Mouse (Mus musculus) heart, embryonic 16.5 days (tissue): ENCODE measurements around the gene Gm20388. TPM values are rescaled to one million over a fixed set of nuclear protein-coding genes. Genes with fewer than 3 reads are reported as not detected.

Source experiments
- ATAC-seq: fragments of 200-750 bp; cut with Nextera tagmentation; replicated peaks from 2 replicates; pipeline ENCODE4 v1.8.0; 2017; ENCODE audit warnings: moderate number of reproducible peaks; ENCODE audit not compliant: insufficient read depth, low FRiP score; ENCODE audit errors: extremely low read depth
- H3K27ac ChIP-seq: fragments of 300-500 bp; sonication (generic); 2 replicates; pipeline ENCODE4 v1.5.1; 2014; ENCODE audit warnings: mild to moderate bottlenecking, low read length, control low read depth, moderate library complexity
- H3K27me3 ChIP-seq: fragments of 300-500 bp; sonication (generic); 2 replicates; pipeline ENCODE4 v1.6.1; 2014; ENCODE audit warnings: low read length, mixed read lengths; ENCODE audit not compliant: control insufficient read depth, insufficient read depth
- H3K36me3 ChIP-seq: fragments of 300-500 bp; sonication (generic); 2 replicates; pipeline ENCODE4 v1.6.1; 2014; ENCODE audit not compliant: control insufficient read depth, insufficient read depth
- H3K4me1 ChIP-seq: fragments of 300-500 bp; sonication (generic); 2 replicates; pipeline ENCODE4 v1.6.1; 2014; ENCODE audit warnings: low read length, mixed read lengths; ENCODE audit not compliant: control insufficient read depth, insufficient read depth
- H3K4me2 ChIP-seq: fragments of 300-500 bp; sonication (generic); 2 replicates; pipeline ENCODE4 v1.6.1; 2014; ENCODE audit warnings: low read depth, mild to moderate bottlenecking, control low read depth, low read length
- H3K4me3 ChIP-seq: fragments of 300-500 bp; sonication (generic); 2 replicates; pipeline ENCODE4 v1.5.1; 2014; ENCODE audit warnings: mild to moderate bottlenecking, control low read depth, low read length
- H3K9ac ChIP-seq: fragments of 300-500 bp; sonication (generic); 2 replicates; pipeline ENCODE4 v1.6.1; 2014; ENCODE audit warnings: low read length, control low read depth
- H3K9me3 ChIP-seq: fragments of 300-500 bp; sonication (generic); replicated peaks from 2 replicates; pipeline ENCODE4 v1.6.1; 2016; ENCODE audit warnings: low read length; ENCODE audit not compliant: control insufficient read depth
- WGBS: fragments of 180-500 bp; shearing (Covaris S2); extraction: QIAGEN DNeasy Blood & Tissue Kit; methylation state at CpG from one replicate; pipeline ENCODE4 v1.1.7; 2014; 5-methylcytosine and 5-hydroxymethylcytosine counted together
- polyA plus RNA-seq: library from polyadenylated mRNA; unstranded; fragments of >200 nt; fragmentation: Nextera tagmentation; extraction: Ambion mirVana; gene quantifications from 2 replicates; pipeline ENCODE4 v1.2.1, GENCODE M21; 2015

The Gm20388 gene
- polyA plus RNA-seq, 1 experiment from 2014 or later: 4.5 TPM

GRCm38 (mm10) chr8:124386225-124386899, 4475.7 kb downstream of the Gm20388 start:
- Histone ChIP-seq H3K36me3 (no peaks in the 10 kb centered on the region), H3K4me1 (no peaks in the 10 kb centered on the region), H3K9ac (no peak overlapping the region), H3K27ac (no peak overlapping the region), H3K4me2 (no peak overlapping the region), H3K4me3 (no peak overlapping the region), H3K9me3 (peaks cover 3% of the 10 kb centered on the region; the same call in 1 of the 2 replicates), H3K27me3 (no peaks in the 10 kb centered on the region)
- WGBS: 80% methylated on average over 23 of the region's 23 CpGs
- no peak for ATAC-seq

GRCm38 (mm10) chr8:124389495-124389894, 4478.9 kb downstream of the Gm20388 start:
- Histone ChIP-seq H3K4me1 (no peaks in the 10 kb centered on the region), H3K4me3 (no peak overlapping the region), H3K9me3 (peaks cover 3% of the 10 kb centered on the region; the same call in 1 of the 2 replicates), H3K9ac (no peak overlapping the region), H3K36me3 (no peaks in the 10 kb centered on the region), H3K4me2 (no peak overlapping the region), H3K27me3 (no peaks in the 10 kb centered on the region), H3K27ac (no peak overlapping the region)
- ATAC-seq: no peak
- 74% methylated on average over 11 of the region's 11 CpGs for WGBS

DNA sequence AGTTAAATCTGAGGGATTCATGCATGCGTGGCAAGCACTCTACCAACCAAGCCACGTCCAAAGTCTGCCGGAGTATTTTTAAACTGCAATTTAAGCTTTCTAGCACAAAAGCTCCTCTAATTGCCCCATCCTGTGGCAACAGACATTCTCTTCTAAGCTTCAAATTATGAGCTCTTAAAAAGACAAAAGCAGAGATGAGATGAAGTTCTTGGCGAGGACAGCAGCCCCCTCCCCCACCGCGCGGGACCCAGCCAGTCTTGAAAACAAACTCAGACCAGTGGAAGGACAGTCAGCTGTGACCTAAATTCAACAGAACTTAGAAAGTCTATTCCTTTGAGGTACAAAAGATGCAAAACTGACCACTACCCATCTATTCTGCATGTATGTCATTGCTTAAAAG, 4480.6 kb downstream of the Gm20388 start:
- H3K4me3 ChIP-seq: no peak overlapping the region
- 83% methylated on average over 7 of the region's 7 CpGs for WGBS

DNA sequence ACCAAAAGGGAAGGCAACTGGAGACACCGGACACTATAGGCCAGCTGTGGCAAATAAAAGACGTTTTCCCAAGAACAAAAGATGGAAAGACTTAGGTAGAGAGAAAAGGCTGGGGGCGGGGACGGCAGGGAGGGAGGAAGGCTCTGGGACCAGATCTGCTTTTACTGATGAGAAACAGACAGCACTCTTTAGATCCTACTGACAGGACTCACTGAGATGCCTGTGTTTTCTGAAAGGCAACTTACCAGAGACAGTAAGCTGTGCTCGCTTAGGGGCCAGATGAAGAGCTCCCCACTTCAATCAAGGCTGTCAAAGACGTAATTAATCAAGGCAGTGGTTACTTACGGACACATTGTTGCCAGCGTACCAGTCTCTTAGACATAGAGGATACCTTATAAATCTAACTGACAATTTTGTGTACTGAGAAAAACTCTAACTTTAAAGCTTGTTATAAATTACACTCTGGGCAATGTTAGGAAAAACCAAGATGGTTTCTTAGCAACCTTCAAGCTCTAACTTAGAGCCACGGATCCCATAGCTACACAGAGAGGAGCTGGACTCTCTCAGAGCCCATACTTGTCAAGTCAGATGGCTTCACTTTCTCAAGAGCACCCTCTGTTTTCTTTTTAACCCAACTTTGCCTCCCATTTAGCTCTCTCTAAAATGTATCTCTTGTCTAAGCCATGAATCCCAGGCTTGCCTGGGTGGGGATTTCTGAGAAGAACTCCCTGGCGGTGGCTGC, 4481.8 kb downstream of the Gm20388 start:
- no peaks in the 10 kb centered on the region for H3K36me3 ChIP-seq
- WGBS: 60% methylated on average over 10 of the region's 10 CpGs
- H3K9ac ChIP-seq: no peak overlapping the region
- no peak overlapping the region for H3K4me3 ChIP-seq
- no peak overlapping the region for H3K4me2 ChIP-seq
- H3K4me1 ChIP-seq: no peaks in the 10 kb centered on the region
- H3K27ac ChIP-seq: no peak overlapping the region
- no peaks in the 10 kb centered on the region for H3K27me3 ChIP-seq
- no peak for ATAC-seq
- H3K9me3 ChIP-seq: peaks cover 3% of the 10 kb centered on the region; the same call in 1 of the 2 replicates

More for the DNA sequence above, 4480.6 kb downstream of the Gm20388 start:
- H3K27me3 ChIP-seq: no peaks in the 10 kb centered on the region
- H3K4me1 ChIP-seq: no peaks in the 10 kb centered on the region
- no peak overlapping the region for H3K9ac ChIP-seq
- peaks cover 3% of the 10 kb centered on the region; the same call in 1 of the 2 replicates for H3K9me3 ChIP-seq
- H3K36me3 ChIP-seq: no peaks in the 10 kb centered on the region
- H3K4me2 ChIP-seq: no peak overlapping the region
- no peak overlapping the region for H3K27ac ChIP-seq
- ATAC-seq: no peak

DNA sequence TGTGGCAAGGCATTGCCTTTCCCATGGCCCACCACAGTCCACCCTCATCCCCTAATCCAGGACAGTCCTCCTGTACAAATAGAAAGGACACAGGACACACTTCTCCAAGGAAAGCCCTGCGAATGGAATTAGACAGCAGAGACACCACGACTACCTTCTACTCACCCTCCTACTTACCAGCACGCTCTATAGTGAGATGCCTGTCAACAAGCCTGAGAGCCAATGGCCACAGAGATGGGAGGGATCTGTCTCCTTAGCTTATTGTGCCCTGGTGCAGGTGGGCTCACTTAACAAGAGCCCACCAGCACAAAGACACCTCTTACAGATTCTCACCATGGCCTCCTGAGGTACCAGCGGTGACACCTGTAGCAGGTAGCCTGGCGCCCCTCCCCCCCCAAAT, 4482.4 kb downstream of the Gm20388 start:
- no peak overlapping the region for H3K4me3 ChIP-seq
- H3K9ac ChIP-seq: no peak overlapping the region
- peaks cover 3% of the 10 kb centered on the region; the same call in 1 of the 2 replicates for H3K9me3 ChIP-seq
- WGBS: 80% methylated on average over 5 of the region's 5 CpGs
- no peak overlapping the region for H3K27ac ChIP-seq
- ATAC-seq: no peak
- H3K27me3 ChIP-seq: no peaks in the 10 kb centered on the region
- no peaks in the 10 kb centered on the region for H3K36me3 ChIP-seq
- H3K4me1 ChIP-seq: no peaks in the 10 kb centered on the region
- H3K4me2 ChIP-seq: no peak overlapping the region

- no peak for ATAC-seq
- H3K4me3 ChIP-seq: no peak overlapping the region
- 78% methylated on average over 4 of the region's 4 CpGs for WGBS
- no peak overlapping the region for H3K4me2 ChIP-seq
- no peaks in the 10 kb centered on the region for H3K4me1 ChIP-seq
- no peaks in the 10 kb centered on the region for H3K36me3 ChIP-seq
- no peak overlapping the region for H3K27ac ChIP-seq
- H3K9me3 ChIP-seq: peaks cover 3% of the 10 kb centered on the region; the same call in 1 of the 2 replicates
- no peak overlapping the region for H3K9ac ChIP-seq
- H3K27me3 ChIP-seq: no peaks in the 10 kb centered on the region
Measured at GRCm38 (mm10) chr8:124393927-124394326, 4483.3 kb downstream of the Gm20388 start.

- H3K27me3 ChIP-seq: no peaks in the 10 kb centered on the region
- 80% methylated on average over 7 of the region's 7 CpGs for WGBS
- no peak overlapping the region for H3K9ac ChIP-seq
- H3K36me3 ChIP-seq: no peaks in the 10 kb centered on the region
- H3K4me3 ChIP-seq: no peak overlapping the region
- no peak overlapping the region for H3K27ac ChIP-seq
- H3K4me2 ChIP-seq: no peak overlapping the region
- no peaks in the 10 kb centered on the region for H3K4me1 ChIP-seq
- peaks cover 3% of the 10 kb centered on the region; the same call in 1 of the 2 replicates for H3K9me3 ChIP-seq
- no peak for ATAC-seq
Measured at GRCm38 (mm10) chr8:124394951-124395350, 4484.3 kb downstream of the Gm20388 start.
